Mouse (Mus musculus): ENCODE results near the gene Plcb1. TPM values are rescaled to one million over a fixed set of nuclear protein-coding genes. Genes with fewer than 3 reads are reported as not detected.

Plcb1 gene
- polyA plus RNA-seq, 1 experiment from 2014 or later, result 72.8 TPM

GRCm38 (mm10) chr2:134851189-134852171 lies 65.6 kb downstream of the Plcb1 start:
- H3K4me2 ChIP-seq (replicated peaks), result no peak overlapping the region
- H3K4me3 ChIP-seq (replicated peaks; ENCODE audit: low read length), result no peak overlapping the region
- no peaks in the 10 kb centered on the region for H3K27me3 ChIP-seq (ENCODE audit: control insufficient read depth, insufficient read depth, low read length)
- 77% methylated on average over 13 of the region's 13 CpGs for WGBS
- H3K9ac ChIP-seq, result no peak overlapping the region
- no peak for DNase-seq (ENCODE audit: low spot score)
- ATAC-seq (ENCODE audit: low FRiP score), result no peak
- no peaks in the 10 kb centered on the region for H3K36me3 ChIP-seq (replicated peaks; ENCODE audit: control insufficient read depth, insufficient read depth)
- H3K9me3 ChIP-seq (ENCODE audit: control insufficient read depth, low read length), result no peaks in the 10 kb centered on the region
- no peak overlapping the region for H3K27ac ChIP-seq
- H3K4me1 ChIP-seq (replicated peaks; ENCODE audit: control insufficient read depth, insufficient read depth, low read length), result peaks cover 4% of the 10 kb centered on the region; the same call in 1 of the 2 replicates

DNA sequence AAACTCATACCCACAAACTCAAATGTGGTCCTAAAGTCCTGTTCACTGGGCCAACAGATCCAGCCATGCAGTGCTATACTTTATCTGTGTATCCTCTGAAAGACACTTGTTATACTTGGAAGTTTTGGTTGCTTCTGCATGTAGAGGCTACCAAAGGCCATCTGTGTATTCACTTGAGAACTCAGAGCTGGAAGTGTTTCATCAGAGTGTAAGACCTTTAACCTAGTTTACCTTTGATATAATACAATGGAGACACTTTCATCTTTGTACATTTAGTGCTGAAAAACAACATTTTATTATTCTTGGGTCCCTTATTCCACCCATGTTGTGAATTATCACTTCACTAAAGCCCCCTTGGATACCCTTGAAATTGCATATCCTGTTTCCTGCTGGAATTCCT lies 70.4 kb downstream of the Plcb1 start:
- DNase-seq (ENCODE audit: low spot score) (no peak), ATAC-seq (ENCODE audit: low FRiP score) (no peak)
- Histone ChIP-seq H3K27ac (no peak overlapping the region), H3K4me2 (replicated peaks) (no peak overlapping the region), H3K9me3 (ENCODE audit: control insufficient read depth, low read length) (no peaks in the 10 kb centered on the region), H3K36me3 (replicated peaks; ENCODE audit: control insufficient read depth, insufficient read depth) (no peaks in the 10 kb centered on the region), H3K4me1 (replicated peaks; ENCODE audit: control insufficient read depth, insufficient read depth, low read length) (peaks cover 4% of the 10 kb centered on the region; the same call in 1 of the 2 replicates), H3K9ac (no peak overlapping the region), H3K27me3 (ENCODE audit: control insufficient read depth, insufficient read depth, low read length) (no peaks in the 10 kb centered on the region), H3K4me3 (replicated peaks; ENCODE audit: low read length) (no peak overlapping the region)

DNA sequence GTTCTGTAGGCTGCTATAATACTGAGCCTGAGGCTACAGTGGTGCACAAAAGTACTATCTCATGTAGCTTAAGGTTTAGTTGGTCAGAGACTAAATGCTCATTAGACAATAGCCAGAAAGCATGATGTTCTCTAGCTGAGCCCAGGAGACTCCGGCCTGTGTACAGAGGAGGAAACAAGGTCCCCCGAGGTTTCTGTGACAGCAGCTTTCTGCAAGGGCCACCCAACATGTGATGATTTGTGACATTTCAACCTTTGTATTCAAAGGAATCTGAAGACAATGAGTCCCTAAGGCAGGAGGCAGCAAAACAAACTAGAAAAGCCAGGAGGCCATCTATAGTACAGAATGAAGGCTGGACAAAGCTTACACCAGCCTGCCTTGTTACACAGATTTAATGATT lies 70.8 kb downstream of the Plcb1 start:
- Histone ChIP-seq H3K4me3 (replicated peaks; ENCODE audit: low read length) (no peak overlapping the region), H3K36me3 (replicated peaks; ENCODE audit: control insufficient read depth, insufficient read depth) (no peaks in the 10 kb centered on the region), H3K4me1 (replicated peaks; ENCODE audit: control insufficient read depth, insufficient read depth, low read length) (peaks cover 4% of the 10 kb centered on the region; the same call in 1 of the 2 replicates), H3K27me3 (ENCODE audit: control insufficient read depth, insufficient read depth, low read length) (no peaks in the 10 kb centered on the region), H3K4me2 (replicated peaks) (no peak overlapping the region), H3K9me3 (ENCODE audit: control insufficient read depth, low read length) (no peaks in the 10 kb centered on the region), H3K27ac (no peak overlapping the region), H3K9ac (no peak overlapping the region)
- WGBS, result 13% methylated on average over 2 of the region's 2 CpGs
- ATAC-seq (ENCODE audit: low FRiP score) (no peak), DNase-seq (ENCODE audit: low spot score) (no peak)

DNA sequence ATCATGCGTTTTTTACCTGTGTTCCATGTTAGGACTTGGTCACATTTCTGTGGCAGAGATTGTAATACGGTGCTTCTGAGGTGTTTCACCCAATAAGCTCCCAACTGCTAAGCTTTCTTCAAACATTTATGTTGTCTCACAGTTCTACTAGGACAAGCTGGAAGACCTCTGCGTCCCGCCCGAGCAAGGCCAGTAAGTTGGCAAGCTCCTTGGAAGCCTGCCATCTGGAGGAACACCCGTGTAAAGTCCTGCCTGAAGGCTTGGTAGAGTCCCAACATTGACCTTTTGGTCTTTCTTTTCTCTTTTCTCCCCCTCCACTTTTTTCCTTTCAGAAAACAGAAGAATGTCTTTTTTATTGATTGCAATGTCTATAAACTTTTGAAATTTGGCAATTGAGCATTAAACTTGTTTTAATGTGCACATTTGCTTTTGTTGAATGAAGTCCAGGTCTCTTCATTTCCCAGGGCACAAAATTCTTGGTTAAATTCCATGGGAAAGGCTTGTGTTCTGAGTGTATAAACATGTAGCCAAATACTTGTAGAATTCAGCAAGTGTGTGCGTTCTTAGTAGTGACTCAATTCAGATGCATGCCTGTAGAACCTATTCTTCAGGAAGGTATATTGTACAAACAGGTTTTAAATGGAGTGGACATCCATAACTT lies 79.2 kb downstream of the Plcb1 start:
- no peak overlapping the region for H3K4me2 ChIP-seq (replicated peaks)
- DNase-seq (ENCODE audit: low spot score) (no peak), ATAC-seq (ENCODE audit: low FRiP score) (no peak)
- 79% methylated on average over 7 of the region's 7 CpGs for WGBS
- no peaks in the 10 kb centered on the region for H3K9me3 ChIP-seq (ENCODE audit: control insufficient read depth, low read length)
- H3K9ac ChIP-seq, result no peak overlapping the region
- H3K36me3 ChIP-seq (replicated peaks; ENCODE audit: control insufficient read depth, insufficient read depth), result no peaks in the 10 kb centered on the region
- H3K4me1 ChIP-seq (replicated peaks; ENCODE audit: control insufficient read depth, insufficient read depth, low read length), result no peaks in the 10 kb centered on the region
- H3K27me3 ChIP-seq (ENCODE audit: control insufficient read depth, insufficient read depth, low read length), result no peaks in the 10 kb centered on the region
- no peak overlapping the region for H3K27ac ChIP-seq
- H3K4me3 ChIP-seq (replicated peaks; ENCODE audit: low read length), result no peak overlapping the region

GRCm38 (mm10) chr2:134867381-134867780 lies 81.5 kb downstream of the Plcb1 start:
- Histone ChIP-seq H3K9ac (no peak overlapping the region), H3K9me3 (ENCODE audit: control insufficient read depth, low read length) (no peaks in the 10 kb centered on the region), H3K4me3 (replicated peaks; ENCODE audit: low read length) (no peak overlapping the region), H3K27me3 (ENCODE audit: control insufficient read depth, insufficient read depth, low read length) (no peaks in the 10 kb centered on the region), H3K36me3 (replicated peaks; ENCODE audit: control insufficient read depth, insufficient read depth) (no peaks in the 10 kb centered on the region), H3K4me2 (replicated peaks) (no peak overlapping the region), H3K27ac (no peak overlapping the region; the same call in 1 of the 2 replicates), H3K4me1 (replicated peaks; ENCODE audit: control insufficient read depth, insufficient read depth, low read length) (0 out of 2 replicates have a peak, but pooled peaks cover 9% of the 10 kb centered on the region)
- WGBS, result 79% methylated on average over 6 of the region's 6 CpGs
- no peak for DNase-seq (ENCODE audit: low spot score)
- no peak for ATAC-seq (ENCODE audit: low FRiP score)

DNA sequence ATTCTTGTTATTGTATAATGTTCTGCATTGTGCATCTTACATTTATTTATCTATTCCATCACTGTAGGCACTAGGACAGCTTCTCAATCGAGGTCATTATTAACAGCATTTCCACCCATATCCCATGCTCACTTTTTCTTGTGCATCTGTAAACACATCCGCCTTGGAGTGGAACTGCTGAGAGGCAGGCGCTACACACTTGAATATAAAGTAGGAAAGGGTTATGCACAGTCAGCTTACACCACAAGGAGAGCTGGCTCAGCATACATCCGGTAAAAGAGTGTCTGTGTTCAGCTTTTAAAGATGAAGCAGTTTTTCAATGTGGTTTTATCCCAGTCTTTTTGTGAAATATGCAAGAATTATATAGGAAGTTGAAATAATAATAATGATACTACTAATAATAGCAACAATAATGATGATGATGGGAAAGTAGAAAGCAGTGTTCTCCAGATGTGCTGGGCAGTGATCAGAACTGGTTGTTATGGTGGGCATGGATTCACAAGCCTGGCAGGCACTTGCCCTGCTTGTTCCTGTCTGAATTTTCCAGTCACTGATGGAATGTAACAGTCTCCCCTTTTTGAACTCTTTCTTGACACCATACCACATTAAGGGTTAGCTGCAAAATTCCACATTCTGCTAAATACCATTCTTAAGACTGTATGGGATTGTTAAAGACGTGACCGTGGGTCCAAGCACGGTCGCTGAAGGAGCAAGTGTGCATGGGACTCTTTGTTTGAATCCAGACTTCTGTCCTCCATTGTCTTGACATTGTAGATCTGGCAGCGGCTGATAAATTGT lies 86.0 kb downstream of the Plcb1 start:
- no peak overlapping the region for H3K9ac ChIP-seq
- H3K4me3 ChIP-seq (replicated peaks; ENCODE audit: low read length), result no peak overlapping the region
- 47% methylated on average over 9 of the region's 9 CpGs for WGBS
- no peaks in the 10 kb centered on the region for H3K9me3 ChIP-seq (ENCODE audit: control insufficient read depth, low read length)
- H3K27me3 ChIP-seq (ENCODE audit: control insufficient read depth, insufficient read depth, low read length), result no peaks in the 10 kb centered on the region
- no peak overlapping the region for H3K4me2 ChIP-seq (replicated peaks)
- DNase-seq (ENCODE audit: low spot score) (no peak), ATAC-seq (ENCODE audit: low FRiP score) (peak; percentile 64; the same call in 1 of the 2 replicates)
- H3K4me1 ChIP-seq (replicated peaks; ENCODE audit: control insufficient read depth, insufficient read depth, low read length), result 0 out of 2 replicates have a peak, but pooled peaks cover 9% of the 10 kb centered on the region
- no peaks in the 10 kb centered on the region for H3K36me3 ChIP-seq (replicated peaks; ENCODE audit: control insufficient read depth, insufficient read depth)
- no peak overlapping the region for H3K27ac ChIP-seq

GRCm38 (mm10) chr2:134872490-134872781 lies 86.6 kb downstream of the Plcb1 start:
- DNase-seq (ENCODE audit: low spot score), result no peak
- H3K4me1 ChIP-seq (replicated peaks; ENCODE audit: control insufficient read depth, insufficient read depth, low read length), result 0 out of 2 replicates have a peak, but pooled peaks cover 9% of the 10 kb centered on the region
- H3K4me3 ChIP-seq (replicated peaks; ENCODE audit: low read length), result no peak overlapping the region
- no peak overlapping the region for H3K27ac ChIP-seq
- no peak overlapping the region for H3K4me2 ChIP-seq (replicated peaks)
- ATAC-seq (ENCODE audit: low FRiP score), result no peak
- no peak overlapping the region for H3K9ac ChIP-seq
- H3K36me3 ChIP-seq (replicated peaks; ENCODE audit: control insufficient read depth, insufficient read depth), result no peaks in the 10 kb centered on the region
- no peaks in the 10 kb centered on the region for H3K27me3 ChIP-seq (ENCODE audit: control insufficient read depth, insufficient read depth, low read length)
- no peaks in the 10 kb centered on the region for H3K9me3 ChIP-seq (ENCODE audit: control insufficient read depth, low read length)

- 0 out of 2 replicates have a peak, but pooled peaks cover under 1% of the 10 kb centered on the region for H3K4me1 ChIP-seq (replicated peaks; ENCODE audit: control insufficient read depth, insufficient read depth, low read length)
- DNase-seq (ENCODE audit: low spot score) (no peak), ATAC-seq (ENCODE audit: low FRiP score) (no peak)
- H3K4me3 ChIP-seq (replicated peaks; ENCODE audit: low read length), result no peak overlapping the region
- H3K27me3 ChIP-seq (ENCODE audit: control insufficient read depth, insufficient read depth, low read length), result no peaks in the 10 kb centered on the region
- no peak overlapping the region for H3K27ac ChIP-seq
- 88% methylated on average over 4 of the region's 4 CpGs for WGBS
- H3K9me3 ChIP-seq (ENCODE audit: control insufficient read depth, low read length), result no peaks in the 10 kb centered on the region
- no peaks in the 10 kb centered on the region for H3K36me3 ChIP-seq (replicated peaks; ENCODE audit: control insufficient read depth, insufficient read depth)
- H3K9ac ChIP-seq, result no peak overlapping the region
- H3K4me2 ChIP-seq (replicated peaks), result no peak overlapping the region
These were observed 91.3 kb downstream of the Plcb1 start for GRCm38 (mm10) chr2:134877148-134877547.

GRCm38 (mm10) chr2:134891207-134891606 lies 105.3 kb downstream of the Plcb1 start:
- WGBS, result 82% methylated on average over 2 of the region's 2 CpGs
- H3K36me3 ChIP-seq (replicated peaks; ENCODE audit: control insufficient read depth, insufficient read depth), result no peaks in the 10 kb centered on the region
- no peak for DNase-seq (ENCODE audit: low spot score)
- no peaks in the 10 kb centered on the region for H3K4me1 ChIP-seq (replicated peaks; ENCODE audit: control insufficient read depth, insufficient read depth, low read length)
- H3K27me3 ChIP-seq (ENCODE audit: control insufficient read depth, insufficient read depth, low read length), result no peaks in the 10 kb centered on the region
- no peak overlapping the region for H3K9ac ChIP-seq
- H3K27ac ChIP-seq, result no peak overlapping the region
- H3K4me2 ChIP-seq (replicated peaks), result no peak overlapping the region
- no peak overlapping the region for H3K4me3 ChIP-seq (replicated peaks; ENCODE audit: low read length)
- no peaks in the 10 kb centered on the region for H3K9me3 ChIP-seq (ENCODE audit: control insufficient read depth, low read length)
- no peak for ATAC-seq (ENCODE audit: low FRiP score)
